Mouse (Mus musculus) 3134 (cell line): ENCODE measurements around the gene Slu7.

ENCODE experiments used
- DNase-seq: peaks from one replicate; pipeline ENCODE4 v3.0.0-alpha.2; 2011; ENCODE audit warnings: low spot score; ENCODE audit not compliant: insufficient read length; ENCODE audit errors: extremely low read depth

The Slu7 gene

DNA sequence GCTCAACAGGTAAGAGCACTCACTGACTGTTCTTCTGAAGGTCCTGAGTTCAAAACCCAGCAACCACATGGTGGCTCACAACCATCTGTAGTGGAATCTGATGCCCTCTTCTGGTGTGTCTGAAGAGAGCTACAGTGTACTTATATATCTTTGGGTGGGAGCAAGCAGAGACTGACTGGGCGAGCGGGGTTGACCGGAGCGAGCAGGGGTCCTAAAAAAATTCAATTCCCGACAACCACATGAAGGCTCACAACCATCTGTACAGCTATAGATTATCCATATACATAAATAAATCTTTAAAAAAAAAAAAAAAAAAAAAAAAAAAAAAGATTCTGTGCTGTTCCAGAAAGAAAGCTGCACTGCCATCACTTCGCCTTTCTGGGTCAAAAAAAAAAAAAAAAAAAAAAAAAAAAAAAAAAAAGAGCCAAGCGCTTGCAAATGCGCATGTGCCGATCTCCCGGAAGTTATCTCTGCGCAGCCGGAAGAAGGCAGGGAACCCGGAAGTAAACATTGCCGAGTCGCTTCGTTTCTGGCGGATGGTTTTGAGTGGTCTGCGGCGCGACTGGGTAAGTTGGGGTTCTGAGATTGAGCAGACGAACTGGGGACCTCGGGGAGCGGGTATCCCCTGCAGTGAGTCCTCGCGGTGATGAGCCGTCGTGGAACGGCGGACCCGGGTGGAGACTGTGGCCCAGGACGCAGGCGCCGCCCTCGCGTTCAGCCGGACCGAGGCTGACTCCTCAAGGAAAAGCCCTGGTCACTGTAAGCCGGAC, at the start of gene Slu7:
Slu7 (plus strand) TSS at position 491 of the 770 bp plus-strand sequence.
- DNase-seq: peak; percentile 89

DNA sequence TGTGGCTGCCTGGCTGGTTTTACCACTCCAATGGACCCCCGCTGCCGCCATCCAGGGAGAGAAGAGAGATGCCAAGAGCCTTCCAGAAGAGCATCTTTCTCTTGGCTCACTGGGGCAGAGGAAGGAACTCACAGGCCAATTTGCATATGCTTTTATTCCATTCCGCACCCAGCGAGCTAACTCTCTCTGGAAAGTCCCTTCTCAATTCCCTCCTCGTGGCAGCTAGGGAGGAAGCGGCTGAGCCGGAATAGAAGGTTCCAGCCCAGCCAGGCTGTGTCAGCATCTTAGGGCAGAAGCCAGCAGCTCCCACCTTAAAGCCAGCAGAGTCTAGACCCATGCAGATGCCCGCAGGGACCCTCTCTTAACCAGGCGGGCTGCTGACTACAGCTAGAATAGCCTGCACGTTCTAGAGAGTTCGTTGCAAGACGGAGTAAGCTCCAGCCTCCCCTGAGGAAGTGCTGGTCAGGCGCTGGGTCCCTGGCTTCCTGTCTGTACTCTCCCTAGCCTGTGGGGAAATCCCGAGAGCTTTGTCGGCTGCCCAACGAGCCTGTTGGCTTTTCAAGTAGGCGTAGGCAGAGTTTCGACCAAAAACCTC, 48.4 kb upstream of the Slu7 start:
- DNase-seq: peak; percentile 81

DNA sequence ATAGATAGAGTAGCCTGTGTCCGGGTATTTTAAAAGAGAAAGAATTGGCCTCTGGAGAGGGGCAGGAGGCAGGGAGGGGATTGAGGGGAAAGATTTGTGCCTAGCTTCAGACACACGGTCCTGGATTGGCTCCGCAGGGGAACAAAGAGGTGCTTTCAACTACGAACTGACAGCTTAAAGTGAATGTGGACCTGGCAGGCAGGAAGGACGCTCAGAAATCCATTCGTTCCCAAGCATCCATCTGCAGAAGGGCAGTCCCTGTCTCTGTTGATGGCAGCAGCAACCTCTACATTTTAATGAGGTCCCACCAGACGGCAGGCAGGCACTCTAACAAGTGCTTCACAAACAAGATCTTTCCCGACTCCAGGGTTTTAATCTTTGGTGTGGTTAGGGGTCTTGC, 47.8 kb upstream of the Slu7 start:
- DNase-seq: no peak

DNA sequence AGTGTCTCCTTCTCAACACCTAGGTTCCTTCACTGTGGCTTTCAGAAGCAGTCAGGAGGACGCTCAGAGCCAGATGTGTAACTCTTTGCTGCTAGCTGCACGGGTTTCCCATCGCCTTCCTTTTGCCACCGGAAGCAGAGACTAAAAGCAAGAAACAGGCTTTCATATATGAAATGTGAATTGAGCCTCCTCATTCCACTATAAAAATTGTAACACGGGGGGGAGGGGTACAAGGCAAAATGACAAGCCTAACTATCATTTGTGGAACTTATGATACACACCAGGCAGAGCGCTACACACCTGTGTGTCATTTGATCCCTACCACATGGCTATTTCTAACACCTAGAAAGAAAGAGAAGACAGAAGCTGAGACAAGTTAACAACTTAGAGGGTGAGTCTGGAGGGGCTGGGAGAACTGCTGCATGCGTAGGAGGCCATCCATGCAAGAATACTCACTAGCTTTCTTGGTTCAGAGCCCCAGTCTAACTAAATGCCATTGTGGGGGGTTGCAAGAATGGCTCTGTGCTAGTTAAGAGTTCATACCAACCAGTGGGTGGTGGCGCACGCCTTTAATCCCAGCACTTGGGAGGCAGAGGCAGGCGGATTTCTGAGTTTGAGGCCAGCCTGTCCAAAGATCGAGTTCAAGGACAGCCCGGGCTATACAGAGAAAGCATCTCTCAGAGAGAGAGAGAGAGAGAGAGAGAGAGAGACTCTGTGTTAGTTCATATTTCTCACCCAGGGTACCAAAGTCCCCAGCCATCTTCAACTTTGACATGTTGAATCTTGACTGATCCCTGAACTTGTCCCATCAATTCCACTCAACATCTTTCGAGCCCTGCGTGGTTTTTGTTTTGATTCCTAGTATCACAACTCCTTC, 46.3 kb upstream of the Slu7 start:
- no peak for DNase-seq

DNA sequence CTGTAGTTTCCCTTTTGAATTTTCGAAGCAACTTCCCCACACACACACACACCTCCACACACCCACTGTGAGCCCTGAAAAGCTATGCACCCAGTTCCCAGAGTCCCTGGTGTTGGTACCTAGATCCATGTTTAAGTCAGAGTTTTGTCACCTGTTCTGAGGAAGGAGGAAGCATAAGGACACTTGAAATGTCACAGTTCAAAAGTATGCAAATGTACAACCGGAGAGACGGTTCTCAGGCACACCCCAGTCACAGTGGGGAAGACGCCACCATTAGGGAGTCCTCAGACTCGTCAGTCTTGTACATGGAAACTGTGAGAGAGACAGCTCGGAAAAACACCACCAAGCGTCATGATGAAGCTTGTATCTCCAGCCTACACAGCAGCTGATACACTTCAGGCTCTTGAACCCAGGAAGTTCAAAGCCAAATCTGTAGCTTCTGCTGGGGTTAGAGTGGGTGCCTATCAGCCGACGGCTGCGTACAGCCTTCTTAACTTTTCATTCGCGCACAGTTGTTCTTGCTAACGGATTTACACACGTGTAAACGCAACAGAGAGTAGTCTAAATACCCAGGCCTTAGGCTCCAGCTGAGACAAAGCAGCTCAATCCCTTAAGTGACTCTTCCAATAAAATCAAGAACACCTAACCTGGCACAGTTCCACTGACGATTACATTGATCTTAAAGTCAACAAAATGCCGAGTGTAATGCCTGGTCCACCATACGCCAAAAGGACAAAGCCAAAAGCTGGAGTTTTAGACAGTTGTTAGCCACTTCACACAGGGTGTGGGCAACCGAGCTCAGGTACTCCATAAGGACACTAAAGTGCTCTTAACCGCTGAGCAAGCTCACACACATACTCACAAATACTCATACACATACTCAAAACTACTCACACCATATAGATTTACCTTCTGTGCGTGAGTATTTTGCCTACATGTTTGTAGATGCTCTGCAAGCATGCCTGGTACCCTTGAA, 45.1 kb upstream of the Slu7 start:
- no peak for DNase-seq

DNA sequence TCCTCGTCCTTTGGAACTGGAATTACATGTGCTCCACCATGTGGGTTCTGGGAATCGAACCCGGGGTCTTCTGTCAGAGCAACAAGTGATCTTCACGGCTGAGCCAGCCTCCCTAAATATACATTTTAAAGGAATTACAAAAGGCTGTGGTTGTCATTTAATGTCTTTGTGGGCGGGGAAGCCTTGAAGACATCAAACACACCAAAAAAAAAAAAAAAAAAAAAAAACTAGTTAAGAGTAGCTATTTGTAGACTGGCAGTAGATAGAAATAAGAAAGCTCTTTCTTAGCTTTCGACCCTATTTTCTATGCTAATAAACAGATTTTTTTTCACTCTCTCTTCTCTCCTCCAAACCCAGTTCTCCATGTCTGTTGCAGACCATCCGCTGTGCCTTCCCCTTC, 44.4 kb upstream of the Slu7 start:
- DNase-seq: no peak

DNA sequence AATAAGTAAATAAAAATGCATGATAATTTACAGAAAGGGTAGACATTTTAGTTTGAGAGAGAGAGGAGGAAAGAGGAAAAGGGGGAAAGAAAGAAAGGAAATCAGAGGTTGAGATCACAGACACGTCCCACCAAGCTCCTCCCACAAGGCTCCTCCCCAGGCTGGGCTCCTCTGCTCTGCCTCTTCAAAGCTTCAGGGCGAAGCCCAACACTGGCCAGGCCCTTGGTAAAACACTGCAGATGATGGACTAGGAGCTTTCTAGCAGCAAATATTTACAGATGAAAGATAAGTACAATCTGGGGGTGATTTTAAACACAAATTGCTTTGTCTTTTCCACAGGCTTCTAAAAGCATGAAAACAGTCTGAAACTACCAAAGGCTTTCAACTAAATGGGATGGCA, 40.8 kb upstream of the Slu7 start:
- no peak for DNase-seq

DNA sequence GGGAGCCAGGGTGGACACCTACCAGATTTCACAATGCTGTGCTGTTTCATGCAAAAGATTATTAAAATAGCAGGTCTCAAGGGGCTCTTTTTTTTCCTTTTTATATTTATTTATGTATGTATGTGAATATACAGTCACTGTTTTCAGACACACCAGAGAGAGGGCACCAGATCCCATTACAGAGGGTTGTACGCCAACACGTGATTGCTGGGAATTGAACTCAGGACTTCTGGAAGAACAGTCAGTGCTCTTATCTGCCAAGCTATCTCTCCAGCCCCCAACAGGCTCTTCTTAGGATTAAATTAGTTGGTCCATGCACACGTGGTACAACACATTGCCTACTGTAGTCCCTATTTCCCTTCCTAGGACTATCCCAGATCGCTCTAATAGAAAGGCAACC, 40.2 kb upstream of the Slu7 start:
- no peak for DNase-seq

DNA sequence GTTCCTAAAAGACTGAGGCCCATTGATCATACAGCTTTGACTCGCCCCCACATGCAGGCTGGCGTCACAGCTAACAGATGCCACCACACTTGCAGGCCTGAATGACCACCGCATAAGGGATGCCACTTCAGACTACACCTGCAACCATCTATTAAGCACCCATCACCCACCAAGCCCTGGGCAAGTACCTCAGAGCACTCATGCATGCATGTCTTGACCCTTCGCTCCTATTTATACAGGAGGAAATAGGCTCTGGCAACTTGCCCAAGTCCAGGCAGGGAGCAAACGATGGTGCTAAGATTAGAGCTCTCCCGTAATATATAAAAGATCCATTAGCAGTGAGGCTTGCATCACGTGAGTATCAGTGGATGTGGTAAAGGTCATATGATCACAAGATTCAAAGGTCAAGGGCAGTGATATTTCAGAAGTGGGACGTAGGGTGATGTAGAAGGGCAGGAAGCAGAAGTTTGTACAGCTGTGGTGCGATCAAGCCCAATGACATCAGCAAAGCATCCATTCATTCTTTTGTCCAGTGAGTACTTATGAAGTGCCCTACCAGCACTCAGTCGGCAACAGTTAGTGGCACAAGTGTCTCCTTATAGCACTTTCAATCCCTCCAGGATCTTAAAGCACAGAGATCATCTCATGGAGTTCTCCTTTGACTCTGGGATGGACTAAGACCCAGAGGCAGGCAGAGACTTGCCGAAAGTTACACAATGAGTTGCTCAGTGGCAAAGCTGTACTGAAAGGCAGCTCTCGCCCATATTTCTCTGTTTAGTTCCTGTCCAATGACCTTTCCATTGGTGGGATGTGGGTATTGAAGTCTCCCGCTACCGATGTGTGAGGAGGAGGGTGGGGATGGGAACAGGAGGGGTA, 38.2 kb upstream of the Slu7 start:
- DNase-seq: no peak

DNA sequence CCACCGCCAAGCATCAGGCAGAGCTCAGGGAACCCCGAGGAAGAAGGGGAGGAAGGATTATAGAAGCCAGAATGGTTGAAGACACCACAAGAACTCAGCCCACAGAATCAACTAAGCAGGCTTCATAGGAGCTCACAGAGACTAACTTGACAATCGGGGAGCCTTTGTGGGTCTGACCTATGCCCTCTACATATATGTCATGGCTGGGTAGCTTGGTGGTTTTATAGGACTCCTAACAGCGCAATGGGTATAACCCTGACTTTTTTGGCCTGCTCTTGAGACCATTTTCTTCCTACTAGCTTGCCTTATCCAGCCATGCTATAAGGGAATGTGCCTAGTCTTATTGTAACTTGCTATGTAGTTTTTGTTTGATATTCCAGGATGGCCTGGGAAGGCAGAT, 37.3 kb upstream of the Slu7 start:
- no peak for DNase-seq

DNA sequence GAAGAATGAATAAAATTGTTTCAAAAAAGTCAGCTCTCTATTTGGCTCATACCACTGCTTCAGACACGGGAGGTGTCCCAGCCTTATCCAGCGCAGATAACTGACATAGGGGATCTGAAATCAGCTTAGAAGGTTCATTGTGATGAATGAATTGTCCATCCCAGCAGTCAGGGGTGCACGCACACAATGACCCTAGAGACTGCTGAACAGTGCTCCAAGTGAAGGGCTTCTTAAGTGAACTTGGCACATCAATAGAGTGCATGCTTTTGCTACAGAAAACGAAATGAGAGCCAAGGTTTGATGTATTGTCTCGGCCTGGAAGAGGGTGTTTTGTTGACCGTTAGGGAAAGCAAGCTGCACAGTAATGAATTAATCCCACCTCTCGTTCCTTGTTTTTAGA, 36.9 kb upstream of the Slu7 start:
- no peak for DNase-seq

DNA sequence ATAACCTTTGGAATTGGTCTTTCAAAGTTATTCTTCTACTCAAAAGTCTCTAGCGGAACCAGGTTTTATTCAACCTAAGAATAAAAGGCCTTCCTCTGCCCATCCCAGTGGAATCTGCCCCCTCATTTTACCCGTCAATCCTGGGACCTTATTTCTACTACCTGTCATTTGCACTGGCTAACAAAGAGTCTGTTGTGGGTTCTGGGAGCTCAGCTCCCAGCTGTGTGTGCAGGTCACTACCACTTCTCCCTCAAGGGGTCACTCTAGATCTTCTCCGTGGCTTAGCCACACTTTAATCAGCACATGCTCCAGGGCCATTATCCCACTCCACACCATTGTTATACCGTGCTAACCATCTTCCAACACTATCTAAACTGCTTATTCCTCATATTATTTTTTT, 34.2 kb upstream of the Slu7 start:
- DNase-seq: no peak

DNA sequence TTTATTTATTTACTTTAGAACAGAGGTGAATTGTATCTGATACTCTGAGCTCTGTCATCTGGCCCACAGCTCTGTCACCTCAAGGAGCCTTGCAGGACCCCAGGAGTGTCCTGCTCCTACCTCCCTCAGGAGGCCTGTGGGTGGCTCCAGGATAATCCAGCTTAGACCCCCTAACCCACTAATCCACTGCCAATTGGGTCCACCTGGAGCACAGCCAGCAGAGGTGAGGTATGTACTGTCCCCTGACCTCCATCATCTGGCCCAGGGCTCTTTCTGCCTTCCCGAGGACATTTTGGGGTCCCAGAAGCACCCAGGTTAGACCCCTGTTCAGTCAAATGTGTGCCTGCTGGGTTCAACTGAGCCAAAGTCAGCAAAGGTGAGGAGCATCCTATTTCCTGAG, 33.4 kb upstream of the Slu7 start:
- no peak for DNase-seq

DNA sequence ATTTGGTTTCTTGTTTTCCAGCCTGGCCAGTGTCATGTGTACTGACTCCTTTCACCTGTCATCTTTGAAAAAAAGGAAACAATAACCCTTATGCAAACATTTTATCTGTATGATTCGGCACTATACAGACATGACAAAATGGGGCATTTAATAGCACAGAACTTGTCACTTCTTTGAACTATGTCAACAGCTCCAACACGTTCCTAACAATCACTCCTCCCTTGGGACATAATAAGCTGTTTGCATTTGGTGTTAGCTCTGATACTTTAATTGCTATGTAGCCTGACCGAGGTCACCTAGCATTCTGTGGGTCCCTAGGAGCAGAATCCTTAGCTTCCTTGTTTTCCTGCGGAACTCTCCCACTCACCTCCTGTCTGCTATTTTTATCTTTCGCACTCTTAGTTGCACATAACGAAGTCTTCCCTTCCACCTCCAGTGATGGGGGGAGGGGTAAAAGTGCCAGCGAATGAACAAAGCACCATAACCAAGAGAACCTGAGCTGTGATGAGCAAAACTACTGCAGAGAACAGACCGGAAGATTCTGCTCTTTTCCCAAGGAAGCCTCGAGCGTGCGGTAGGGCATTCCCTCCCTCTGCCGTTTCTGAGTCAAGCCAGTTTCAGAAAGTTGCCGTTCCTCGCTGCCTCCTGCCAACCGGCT, 29.3 kb upstream of the Slu7 start:
- DNase-seq: no peak

DNA sequence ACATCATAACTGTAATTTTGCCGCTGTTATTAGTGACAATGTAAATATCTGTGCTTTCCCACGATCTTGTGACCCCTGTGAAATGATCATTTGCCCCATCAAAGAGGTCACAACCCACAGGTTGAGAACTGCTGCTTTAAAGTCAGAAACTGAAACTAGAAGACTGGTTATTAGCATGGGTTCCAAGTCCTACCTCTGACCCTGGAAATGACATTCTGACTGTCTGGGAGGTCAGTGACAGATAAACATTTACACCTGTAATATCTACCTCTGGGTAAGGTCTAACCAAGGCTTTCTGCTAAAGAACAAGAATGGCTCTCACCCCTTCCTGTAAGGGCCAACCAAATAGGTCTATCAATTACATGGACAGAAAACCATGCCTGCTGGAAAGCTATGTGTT, 24.7 kb upstream of the Slu7 start:
- DNase-seq: no peak

DNA sequence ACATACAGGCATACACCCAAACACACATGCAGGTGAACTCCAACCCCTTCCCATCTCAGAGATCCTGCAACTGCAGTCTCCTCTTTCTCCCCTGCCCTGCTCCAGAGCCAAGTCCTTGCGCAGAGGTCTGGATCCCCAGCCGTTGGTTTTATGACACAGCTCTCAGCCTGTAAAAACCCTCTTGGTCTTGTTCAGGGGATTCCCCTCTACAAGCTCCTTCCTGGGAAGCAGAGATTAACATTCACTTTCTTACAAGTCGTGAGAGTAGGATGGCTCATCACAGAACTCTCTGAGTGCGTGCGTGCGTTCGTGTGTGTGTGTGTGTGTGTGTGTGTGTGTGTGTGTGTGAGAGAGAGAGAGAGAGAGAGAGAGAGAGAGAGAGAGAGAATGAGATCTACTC, 23.3 kb upstream of the Slu7 start:
- no peak for DNase-seq

DNA sequence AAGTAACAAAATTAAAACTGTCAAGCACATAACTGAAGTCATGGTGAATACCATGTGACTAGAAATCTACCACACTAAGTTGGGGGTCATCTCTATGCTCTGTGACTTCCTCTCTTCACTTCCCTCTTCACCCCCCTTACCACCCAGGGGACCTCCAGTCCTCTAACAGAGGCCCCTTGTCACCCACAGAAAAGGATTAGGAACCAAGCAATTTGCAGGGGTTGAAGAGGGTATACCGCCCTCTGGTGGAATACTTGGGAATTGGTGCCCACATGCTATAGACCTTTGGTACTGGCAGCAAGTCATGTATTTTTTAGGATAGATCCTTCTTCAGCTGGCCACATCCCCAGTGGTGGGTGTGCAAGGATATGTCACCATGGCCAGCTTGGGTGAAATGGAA, 22.1 kb upstream of the Slu7 start:
- DNase-seq: no peak

DNA sequence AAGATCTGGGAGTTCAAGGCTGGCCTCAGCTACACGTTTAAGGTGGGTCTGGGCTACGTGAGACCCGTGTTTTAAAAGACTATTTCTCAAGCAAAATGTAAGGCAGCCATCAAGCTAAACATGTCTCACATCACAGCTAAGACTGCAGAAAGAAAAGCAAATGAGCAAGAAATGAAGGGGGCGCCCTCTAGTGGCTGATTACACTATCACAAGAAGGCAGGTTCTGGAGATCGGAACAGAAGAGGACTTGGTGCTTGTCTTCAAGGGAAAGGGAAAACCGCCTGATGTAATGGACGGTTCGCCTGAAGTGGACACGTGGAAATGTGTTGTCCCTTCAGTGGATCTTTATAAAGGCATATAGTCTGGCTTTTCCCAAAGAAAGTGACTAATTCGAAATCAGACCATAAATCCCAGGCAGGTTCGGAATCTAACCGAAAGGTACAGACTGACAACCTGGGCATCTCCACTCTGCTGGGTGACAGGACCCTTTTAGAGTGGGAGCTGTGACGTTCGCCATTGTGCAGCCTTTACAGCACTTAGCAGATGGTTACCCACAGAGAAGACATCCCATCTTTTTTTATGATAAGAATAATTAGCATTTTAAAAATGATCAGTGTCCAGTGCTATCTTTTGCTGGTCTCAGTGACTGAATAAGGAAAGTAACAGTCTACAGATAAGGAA, 20.6 kb upstream of the Slu7 start:
- DNase-seq: peak; percentile 52

DNA sequence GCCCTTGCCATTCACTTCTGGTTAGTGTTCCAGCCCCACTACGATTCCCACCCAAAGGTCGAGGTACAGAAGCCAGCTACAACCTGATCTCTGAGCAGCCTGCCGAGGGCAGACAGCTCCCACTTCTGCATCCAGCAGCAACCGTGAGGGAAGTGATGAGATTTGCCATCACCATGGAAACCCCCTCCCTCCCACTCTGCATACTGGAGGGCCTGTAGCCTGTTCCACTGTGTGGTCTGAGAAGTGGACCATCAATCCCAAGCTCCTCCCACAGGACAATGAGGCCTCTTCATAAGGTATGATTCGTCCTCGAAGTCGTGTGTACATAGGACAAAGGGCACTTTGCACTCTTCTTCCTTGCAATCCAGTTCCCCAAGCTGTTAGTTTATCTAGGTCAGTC, 16.3 kb upstream of the Slu7 start:
- no peak for DNase-seq
